Mouse (Mus musculus) splenic B cell, adult 2 months (primary cell): ENCODE measurements around the gene 2810004N23Rik.
A peak's percentile ranks its signal among the peaks of the same experiment; 100 is the strongest.

Source experiments
- DNase-seq: peaks from one replicate; pipeline ENCODE4 v3.0.0-alpha.2; 2011; ENCODE audit warnings: low read depth, low spot score
- H3K27me3 ChIP-seq: 2 replicates; pipeline ENCODE4 v1.6.1; 2012; ENCODE audit warnings: mild to moderate bottlenecking, low read length, moderate library complexity, mixed read lengths; ENCODE audit not compliant: control insufficient read depth, poor library complexity, insufficient read depth, severe bottlenecking
- H3K36me3 ChIP-seq: 2 replicates; pipeline ENCODE4 v1.6.1; 2012; ENCODE audit warnings: mild to moderate bottlenecking, low read length, moderate library complexity, mixed read lengths; ENCODE audit not compliant: control insufficient read depth, poor library complexity, insufficient read depth, severe bottlenecking

The 2810004N23Rik gene

DNA sequence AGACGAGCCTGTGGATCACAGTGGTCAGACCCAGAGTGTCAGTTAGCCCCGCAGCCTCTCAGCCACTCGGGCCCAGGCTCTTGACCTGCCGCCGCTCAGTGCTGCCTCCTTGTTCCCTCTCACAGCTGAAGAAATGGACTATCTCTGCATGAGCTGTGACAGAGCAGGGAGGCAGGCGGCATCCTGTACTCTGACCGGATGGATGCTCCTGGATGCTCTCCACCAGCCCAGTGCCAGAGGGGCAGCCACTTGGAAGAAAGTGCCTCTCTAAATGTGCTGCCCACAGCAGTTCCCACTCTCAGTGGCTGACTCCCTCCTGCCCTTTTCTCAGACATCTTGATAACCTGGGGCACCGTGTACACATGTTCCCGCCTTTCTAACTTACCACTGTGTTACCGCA, 21.1 kb downstream of the 2810004N23Rik start:
- no peak for DNase-seq
- H3K36me3 ChIP-seq: peaks cover 6% of the 10 kb centered on the region; the same call in 1 of the 2 replicates
- no peaks in the 10 kb centered on the region for H3K27me3 ChIP-seq

DNA sequence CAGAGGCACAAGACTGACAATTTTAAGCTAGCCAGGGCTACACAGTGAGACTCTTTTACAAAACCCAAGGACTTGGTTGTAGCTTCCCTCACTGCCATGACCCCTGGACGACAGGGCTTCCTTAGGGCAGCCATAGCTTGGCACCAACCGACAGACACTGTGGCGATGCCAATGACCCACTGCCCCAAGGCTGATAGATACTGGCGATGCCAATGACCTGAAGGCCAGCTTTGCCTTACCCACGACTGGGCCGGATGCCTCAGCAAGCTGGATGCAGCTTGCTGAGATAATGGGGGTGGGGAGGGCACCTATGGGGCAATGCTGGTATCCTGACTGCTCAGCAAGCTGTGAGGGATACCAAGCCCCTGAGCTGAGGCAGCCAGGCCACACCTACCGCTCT, 22.0 kb downstream of the 2810004N23Rik start:
- DNase-seq: no peak
- Histone ChIP-seq H3K36me3 (peaks cover 6% of the 10 kb centered on the region; the same call in 1 of the 2 replicates), H3K27me3 (no peaks in the 10 kb centered on the region)

DNA sequence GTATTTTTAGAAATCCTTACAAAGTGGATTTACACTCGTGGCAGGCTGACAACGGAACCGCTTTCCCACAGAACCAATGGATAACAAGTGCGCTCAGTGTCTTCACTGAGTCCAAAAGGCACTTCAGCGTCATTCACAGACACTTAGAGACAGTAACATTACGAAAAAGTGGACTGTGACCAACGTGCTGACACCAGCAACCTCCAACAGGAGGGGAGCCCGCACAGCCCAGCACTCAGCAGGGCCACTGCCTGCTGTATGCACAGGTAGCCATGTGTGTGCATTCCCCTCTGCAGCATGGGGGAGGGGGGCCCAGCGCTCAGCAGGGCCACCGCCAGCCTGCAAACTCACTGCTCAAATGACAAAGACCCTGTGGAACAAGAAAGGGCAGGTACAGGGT, 23.5 kb downstream of the 2810004N23Rik start:
- Histone ChIP-seq H3K36me3 (peaks cover 6% of the 10 kb centered on the region; the same call in 1 of the 2 replicates), H3K27me3 (no peaks in the 10 kb centered on the region)
- no peak for DNase-seq

DNA sequence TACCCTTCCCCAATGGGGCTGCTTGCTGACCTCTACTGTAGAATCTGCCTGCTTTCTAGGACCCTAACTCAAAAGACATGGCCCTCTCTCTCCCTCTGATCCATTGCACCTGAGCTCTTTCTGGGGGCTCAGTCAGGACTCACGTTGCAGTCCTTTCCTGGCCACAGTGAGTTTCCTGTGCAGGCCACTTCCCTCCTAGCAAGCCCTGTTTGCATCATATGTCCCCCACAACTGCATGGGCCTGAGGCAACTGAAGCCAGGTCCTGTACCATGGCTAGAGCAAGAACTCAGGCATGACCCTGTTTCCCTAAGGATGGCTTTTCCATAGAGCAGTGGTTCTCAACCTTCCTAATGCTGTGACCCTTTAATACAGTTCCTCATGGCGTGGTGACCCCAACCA, 25.0 kb downstream of the 2810004N23Rik start:
- Histone ChIP-seq H3K27me3 (no peaks in the 10 kb centered on the region), H3K36me3 (peaks cover 6% of the 10 kb centered on the region; the same call in 1 of the 2 replicates)
- DNase-seq: no peak

DNA sequence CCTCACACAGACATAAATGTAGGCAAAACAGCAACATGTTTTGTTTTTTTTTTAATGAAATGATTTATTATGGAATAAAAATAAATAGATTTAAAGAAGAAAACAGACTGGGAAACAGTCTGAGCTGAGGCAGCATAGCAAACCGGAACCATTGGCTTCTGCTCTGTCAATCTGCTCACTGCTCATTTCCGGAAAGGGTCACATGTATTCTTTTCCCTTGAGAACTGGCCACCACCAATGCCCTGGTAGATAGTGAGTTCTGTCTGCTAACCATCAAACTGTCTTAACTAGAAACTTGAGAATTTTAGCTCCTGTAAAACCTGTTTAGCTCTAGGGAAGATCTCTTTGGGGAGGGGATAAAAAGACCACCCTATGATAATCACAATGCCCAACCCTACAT, 26.0 kb downstream of the 2810004N23Rik start:
- peaks cover 4% of the 10 kb centered on the region; the same call in 1 of the 2 replicates for H3K36me3 ChIP-seq
- DNase-seq: peak; percentile 53
- H3K27me3 ChIP-seq: no peaks in the 10 kb centered on the region

DNA sequence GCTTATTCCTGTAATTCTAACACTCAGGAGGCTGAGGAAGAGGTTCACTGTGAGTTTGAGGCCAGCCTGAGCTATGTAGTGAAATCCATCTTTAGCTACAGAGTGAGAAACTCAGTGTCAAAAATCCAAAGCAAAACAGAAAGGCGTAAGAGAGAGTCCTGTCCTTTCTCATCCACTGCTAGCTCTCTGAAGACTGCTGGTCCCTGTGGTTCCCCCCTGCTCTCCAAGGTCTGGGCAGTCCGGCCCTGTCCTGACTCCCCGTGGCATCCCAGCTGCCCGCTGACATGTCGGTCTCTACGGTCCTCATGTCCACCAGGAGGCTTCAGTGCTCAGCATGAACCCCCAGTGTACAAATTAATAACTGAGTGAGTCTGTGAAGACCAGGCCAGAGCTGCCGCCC, 26.6 kb downstream of the 2810004N23Rik start:
- no peak for DNase-seq
- no peaks in the 10 kb centered on the region for H3K27me3 ChIP-seq
- H3K36me3 ChIP-seq: peaks cover 3% of the 10 kb centered on the region; the same call in 1 of the 2 replicates

DNA sequence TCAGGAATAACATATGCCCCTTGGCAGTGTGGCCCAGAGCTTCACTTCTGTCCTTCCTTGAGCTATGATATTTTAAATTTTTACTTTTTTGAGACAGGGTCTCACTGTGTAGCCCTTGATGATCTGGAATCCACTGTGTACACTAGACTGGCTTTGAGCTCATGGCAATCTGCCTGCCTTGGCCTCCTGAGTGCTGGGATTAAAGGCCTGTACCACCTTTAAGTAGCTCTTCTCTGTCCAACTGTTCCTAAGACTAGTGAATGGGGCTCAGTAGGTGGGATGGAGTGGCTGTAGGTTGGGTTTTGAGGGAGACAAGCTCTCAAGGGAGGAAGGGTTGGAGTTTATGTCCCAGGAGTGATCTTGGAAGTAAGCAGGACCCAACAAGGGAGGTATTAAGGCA, 27.1 kb downstream of the 2810004N23Rik start:
- Histone ChIP-seq H3K36me3 (peaks cover 2% of the 10 kb centered on the region; the same call in 1 of the 2 replicates), H3K27me3 (no peaks in the 10 kb centered on the region)
- no peak for DNase-seq

DNA sequence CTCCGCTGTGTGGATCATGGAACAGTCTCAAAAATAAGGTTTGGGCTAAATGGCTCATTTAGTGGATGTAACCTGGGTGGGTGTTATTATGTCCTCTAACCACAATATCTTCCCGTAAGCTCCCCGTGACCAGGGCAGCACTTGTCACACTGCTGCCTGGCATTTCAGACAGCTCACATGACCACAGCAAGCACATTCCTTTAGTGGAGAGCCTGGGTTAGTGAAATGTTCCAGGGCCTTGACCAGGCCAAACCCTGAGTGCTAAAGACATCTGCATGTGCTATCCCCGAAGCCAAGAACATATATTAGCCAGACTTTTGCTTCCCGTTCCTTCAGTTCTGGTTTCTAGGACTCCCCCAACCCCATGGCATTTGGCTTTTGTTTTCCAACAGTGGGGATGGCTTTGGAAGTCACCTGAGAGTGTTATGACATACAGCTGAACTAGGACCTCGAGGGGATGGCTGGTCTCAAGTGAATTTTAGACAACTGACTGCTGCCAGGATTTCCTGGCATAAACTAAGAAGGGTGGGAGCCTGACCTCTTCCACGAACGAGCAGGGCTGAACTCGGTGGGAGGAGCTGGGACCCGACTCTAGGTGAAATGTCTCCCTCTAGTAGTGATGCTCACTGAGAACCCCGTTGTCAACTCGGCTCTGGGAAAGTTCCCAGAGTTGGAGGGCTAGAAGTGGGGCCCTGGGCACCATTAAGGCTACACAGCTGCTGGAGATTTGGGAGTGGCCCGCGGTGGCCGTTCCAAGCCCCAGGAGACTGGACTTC, 29.3 kb downstream of the 2810004N23Rik start:
- Histone ChIP-seq H3K36me3 (no peaks in the 10 kb centered on the region), H3K27me3 (no peaks in the 10 kb centered on the region)
- DNase-seq: no peak

DNA sequence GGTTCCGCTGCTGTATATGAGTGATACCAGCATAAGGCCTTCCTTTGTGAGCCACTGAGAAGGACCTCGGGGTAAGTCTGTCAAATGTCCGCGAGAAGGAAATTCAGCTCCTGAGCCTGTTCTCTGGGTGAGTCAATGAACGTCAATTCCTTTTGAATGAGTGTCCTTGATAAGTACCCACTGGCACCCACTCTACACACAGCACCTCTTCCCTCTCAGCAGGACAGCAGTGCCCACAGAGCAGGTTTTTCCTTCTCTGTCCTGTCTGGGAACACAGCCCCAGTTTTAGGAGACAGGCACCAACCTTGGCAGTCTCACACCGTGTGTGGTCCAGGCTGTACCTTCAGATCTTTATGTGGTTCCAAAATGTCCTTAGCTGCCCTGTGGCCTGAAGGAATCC, 31.0 kb downstream of the 2810004N23Rik start:
- DNase-seq: no peak
- Histone ChIP-seq H3K27me3 (no peaks in the 10 kb centered on the region), H3K36me3 (no peaks in the 10 kb centered on the region)

DNA sequence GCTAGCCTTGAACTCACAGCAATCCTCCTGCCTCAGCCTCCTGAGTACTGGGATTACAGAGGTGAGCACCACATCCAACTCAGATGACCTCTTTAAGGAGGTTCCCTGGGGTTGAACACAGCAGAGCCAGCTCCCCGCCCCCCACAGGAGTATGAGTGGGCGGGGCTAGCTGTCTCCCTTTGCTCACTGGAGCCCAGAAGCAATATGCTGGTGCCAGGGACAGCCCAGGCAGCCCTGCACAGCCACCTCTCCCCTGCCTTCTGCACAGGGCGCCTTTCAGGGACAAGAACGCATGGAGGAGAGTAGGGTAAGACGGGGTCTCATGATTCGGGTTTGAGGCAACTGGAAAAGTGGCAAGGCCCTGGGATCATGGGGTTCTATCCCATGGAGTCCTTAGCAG, 31.4 kb downstream of the 2810004N23Rik start:
- DNase-seq: no peak
- H3K36me3 ChIP-seq: no peaks in the 10 kb centered on the region
- no peaks in the 10 kb centered on the region for H3K27me3 ChIP-seq

DNA sequence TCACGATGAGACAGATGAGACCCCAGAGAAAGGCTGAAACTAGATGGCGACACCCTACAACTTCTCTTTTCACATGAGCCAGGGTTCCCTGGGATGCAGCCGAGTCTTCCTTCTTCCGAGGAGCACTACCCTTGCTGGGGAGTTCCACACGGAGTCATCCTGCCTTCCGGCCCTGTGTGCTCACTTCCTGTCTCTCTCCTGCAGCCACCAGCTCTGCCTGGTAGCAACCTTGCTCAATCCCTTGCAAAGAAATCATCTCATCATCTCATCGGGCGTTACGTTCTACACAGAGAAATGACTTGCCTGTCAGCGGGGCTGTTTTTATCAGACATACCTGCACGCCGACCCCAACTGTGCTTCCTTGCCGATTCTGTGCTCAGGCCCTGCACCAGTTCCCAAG, 32.9 kb downstream of the 2810004N23Rik start:
- DNase-seq: no peak
- Histone ChIP-seq H3K36me3 (no peaks in the 10 kb centered on the region), H3K27me3 (no peaks in the 10 kb centered on the region)

DNA sequence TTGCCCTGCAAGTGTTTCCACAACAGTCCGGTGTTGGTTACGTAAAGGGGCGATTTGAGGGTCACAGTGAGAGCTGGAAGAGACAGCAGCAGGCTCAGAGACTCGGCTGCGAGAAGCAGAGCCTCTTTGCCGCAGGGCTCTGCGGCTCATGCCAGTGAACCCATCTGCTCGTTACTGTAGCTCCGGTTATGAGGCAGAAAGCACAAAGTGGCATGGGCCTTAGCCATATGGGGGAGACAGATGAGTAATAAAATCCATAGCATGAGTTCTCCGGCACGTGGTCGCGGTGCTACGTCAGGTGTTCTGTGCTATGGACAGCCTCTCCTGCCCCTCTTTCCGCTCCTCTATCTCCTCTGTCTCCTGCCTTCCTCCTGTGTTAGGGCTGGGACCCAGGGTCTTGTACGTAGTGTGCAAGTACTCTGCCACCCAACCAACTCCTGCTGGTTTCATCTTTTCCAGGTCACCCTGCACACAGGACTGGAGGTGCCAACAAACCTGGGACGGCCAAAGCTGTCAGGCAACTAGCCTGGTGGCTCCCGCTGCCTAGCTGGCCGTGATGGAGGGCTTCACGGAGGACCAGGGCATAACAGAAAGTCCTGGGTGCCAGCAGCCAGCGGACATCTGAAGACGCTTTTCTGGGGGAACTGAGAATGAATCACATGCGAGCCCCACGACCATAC, 34.2 kb downstream of the 2810004N23Rik start:
- no peaks in the 10 kb centered on the region for H3K27me3 ChIP-seq
- H3K36me3 ChIP-seq: no peaks in the 10 kb centered on the region
- DNase-seq: no peak

DNA sequence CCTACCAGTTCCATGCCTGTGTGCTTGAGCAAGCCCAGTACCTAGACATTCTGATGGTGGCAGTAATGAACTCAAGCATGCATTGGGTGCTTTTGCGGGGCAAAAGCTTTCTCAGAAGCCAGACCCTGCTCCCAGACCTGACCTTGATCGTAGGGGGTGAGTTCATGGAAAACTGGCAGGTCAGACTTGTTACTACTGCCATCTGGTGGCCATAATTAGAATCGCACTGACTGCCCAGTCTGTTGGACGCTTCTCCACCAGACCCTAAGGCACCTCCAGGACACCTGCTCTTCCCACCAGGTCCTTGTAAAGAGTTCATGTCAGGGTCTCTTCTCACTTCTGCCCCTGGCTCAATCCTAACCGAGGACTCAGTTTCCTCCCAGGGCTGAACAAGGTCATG, 35.5 kb downstream of the 2810004N23Rik start:
- peak; percentile 69 for DNase-seq
- Histone ChIP-seq H3K27me3 (no peaks in the 10 kb centered on the region), H3K36me3 (no peaks in the 10 kb centered on the region)

DNA sequence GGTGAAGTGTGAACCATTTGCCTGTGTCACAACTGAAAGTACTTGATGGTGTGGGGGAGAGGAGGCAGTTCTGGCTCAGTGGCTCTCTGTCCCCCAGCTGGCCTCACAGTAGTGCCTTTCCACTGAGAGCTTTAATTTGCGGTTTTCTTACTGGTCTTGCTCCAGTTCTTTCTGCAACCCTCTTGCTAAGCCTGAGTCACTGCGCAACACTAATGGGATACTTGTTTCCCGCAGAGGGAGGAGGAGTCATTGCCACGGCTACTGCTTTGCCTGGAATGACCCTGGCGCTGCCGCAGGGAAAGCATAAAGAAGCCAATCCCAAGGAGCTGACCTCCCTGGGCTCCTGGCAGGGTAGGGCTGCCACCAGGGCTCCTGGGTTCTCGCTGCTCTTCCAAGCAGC, 36.3 kb downstream of the 2810004N23Rik start:
- Histone ChIP-seq H3K27me3 (no peaks in the 10 kb centered on the region), H3K36me3 (no peaks in the 10 kb centered on the region)
- DNase-seq: no peak

DNA sequence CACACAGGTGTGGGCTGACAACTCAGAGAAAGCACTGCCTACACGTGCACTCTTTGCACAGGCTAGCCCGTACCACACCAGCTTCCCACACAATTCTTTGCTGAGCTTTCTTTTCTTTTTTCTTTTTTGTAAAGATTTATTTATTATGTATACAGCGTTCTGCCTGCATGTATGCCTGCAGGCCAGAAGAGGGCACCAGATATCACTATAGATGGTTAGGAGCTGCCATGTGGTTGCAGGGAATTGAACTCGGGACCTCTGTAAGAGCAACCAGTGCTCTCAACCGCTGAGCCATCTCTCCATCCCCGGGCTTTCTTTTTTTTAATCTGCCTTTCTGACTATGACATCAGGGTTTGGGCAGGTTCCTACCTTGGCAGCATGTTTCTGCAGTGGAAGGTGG, 39.4 kb downstream of the 2810004N23Rik start:
- no peaks in the 10 kb centered on the region for H3K27me3 ChIP-seq
- no peaks in the 10 kb centered on the region for H3K36me3 ChIP-seq
- DNase-seq: no peak
